Mouse (Mus musculus): ENCODE data around the gene Tab2.
"Not testable (repeated sequence)": the region's sequence is repeated elsewhere in the genome, so short reads cannot be mapped to it uniquely, and the experiment has no call there.

The Tab2 gene

GRCm38 (mm10) chr10:7888256-7888868, 67.7 kb downstream of the Tab2 start:
- DNase-seq (ENCODE audit: low spot score in 2 of 2) = no peak

- DNase-seq (ENCODE audit: low spot score in 2 of 2) = peak; percentile 66 to 71
Observed at GRCm38 (mm10) chr10:7883524-7883923, 72.5 kb downstream of the Tab2 start.

- no peak for DNase-seq (ENCODE audit: low spot score in 2 of 2)
Observed at GRCm38 (mm10) chr10:7881971-7882370, 74.1 kb downstream of the Tab2 start.

GRCm38 (mm10) chr10:7880283-7880682, 75.7 kb downstream of the Tab2 start:
- DNase-seq (ENCODE audit: low spot score in 2 of 2) = not testable (repeated sequence)

GRCm38 (mm10) chr10:7874194-7874593, 81.8 kb downstream of the Tab2 start:
- no peak for DNase-seq (ENCODE audit: low spot score in 2 of 2)

- no peak for DNase-seq (ENCODE audit: low spot score in 2 of 2)
Observed at GRCm38 (mm10) chr10:7871381-7872020, 84.5 kb downstream of the Tab2 start.

GRCm38 (mm10) chr10:7870571-7871315, 85.3 kb downstream of the Tab2 start:
- peak in 1 of 2 experiments; percentile 25 for DNase-seq (ENCODE audit: low spot score in 2 of 2)

- no peak for DNase-seq (ENCODE audit: low spot score in 2 of 2)
Observed at GRCm38 (mm10) chr10:7869746-7870145, 86.3 kb downstream of the Tab2 start.

GRCm38 (mm10) chr10:7867666-7868030, 88.4 kb downstream of the Tab2 start:
- no peak for DNase-seq (ENCODE audit: low spot score in 2 of 2)

- no peak for DNase-seq (ENCODE audit: low spot score in 2 of 2)
Observed at GRCm38 (mm10) chr10:7866762-7867665, 89.0 kb downstream of the Tab2 start.

- DNase-seq (ENCODE audit: low spot score in 2 of 2) = no peak
Observed at GRCm38 (mm10) chr10:7864806-7865205, 91.2 kb downstream of the Tab2 start.

GRCm38 (mm10) chr10:7864184-7864583, 91.8 kb downstream of the Tab2 start:
- no peak for DNase-seq (ENCODE audit: low spot score in 2 of 2)

- no peak for DNase-seq (ENCODE audit: low spot score in 2 of 2)
Observed at GRCm38 (mm10) chr10:7863411-7863810, 92.6 kb downstream of the Tab2 start.

GRCm38 (mm10) chr10:7861937-7862657, 93.9 kb downstream of the Tab2 start:
- DNase-seq (ENCODE audit: low spot score in 2 of 2) = no peak

GRCm38 (mm10) chr10:7861259-7861936, 94.6 kb downstream of the Tab2 start:
- DNase-seq (ENCODE audit: low spot score in 2 of 2) = no peak

- no peak for DNase-seq (ENCODE audit: low spot score in 2 of 2)
Observed at GRCm38 (mm10) chr10:7860494-7860893, 95.5 kb downstream of the Tab2 start.
